ENCODE assay signal across 8 mouse cellular contexts in genomic region chr11:88973776-88974701, GRCm38 (mm10). TPM values are rescaled to one million over a fixed set of nuclear protein-coding genes. Genes with fewer than 3 reads are reported as not detected.
A peak's percentile ranks its signal among the peaks of the same experiment; 100 is the strongest.
DNase-seq lines count a peak whose midpoint lies in the region; ATAC-seq and TF ChIP-seq lines count a peak whose summit lies in the region.

No protein-coding gene starts in this region.

- peak; percentile 93 for DNase-seq in ES-CJ7 (ENCODE audit: low read depth, low spot score)
- peak; percentile 92 for DNase-seq in cerebellum, adult 11 months
- DNase-seq in forebrain, embryonic 14.5 days (ENCODE audit: low spot score) = peak; percentile 98
- peak; percentile 80 for DNase-seq in heart, postnatal 25 days (ENCODE audit: low spot score)
- peak; percentile 93 to 97 for DNase-seq in layer of hippocampus, adult 18-20 months (ENCODE audit: low spot score in 2 of 2)
- DNase-seq in lung, adult 2 months = peak; percentile 91
- peak; percentile 81 to 83 for DNase-seq in thymus, adult 18-20 months

- H3K9me3 ChIP-seq in forebrain, embryonic 14.5 days (replicated peaks; ENCODE audit: control insufficient read depth, low read length) = no peaks in the 10 kb centered on the region

- peak overlapping the region; percentile 82 for H3K9ac ChIP-seq in forebrain, embryonic 14.5 days (ENCODE audit: low read length)

- H3K36me3 ChIP-seq in forebrain, embryonic 14.5 days (ENCODE audit: control insufficient read depth, insufficient read depth, low read length) = no peaks in the 10 kb centered on the region

- peak; percentile 60; the same call in 1 of the 2 replicates for TF ChIP-seq POLR2A in lung, adult 2 months (IDR thresholded peaks at IDR 0.05; ENCODE audit: borderline replicate concordance, extremely low read depth, low read depth, low read length)

- peak overlapping the region; percentile 72 for H3K4me3 ChIP-seq in forebrain, embryonic 14.5 days (ENCODE audit: low read depth, low read length)
- peak overlapping the region; percentile 79 for H3K4me3 ChIP-seq in lung, adult 2 months (replicated peaks; ENCODE audit: extremely low read depth, low read depth, low read length)

- no peaks in the 10 kb centered on the region for H3K27me3 ChIP-seq in forebrain, embryonic 14.5 days (replicated peaks; ENCODE audit: control insufficient read depth, insufficient read depth, low read length)

- peak overlapping the region; percentile 91 for H3K27ac ChIP-seq in forebrain, embryonic 14.5 days (ENCODE audit: low read depth, low read length)

- H3K4me1 ChIP-seq in forebrain, embryonic 14.5 days (ENCODE audit: control insufficient read depth, insufficient read depth, low read length) = no peaks in the 10 kb centered on the region
- peaks cover 3% of the 10 kb centered on the region; the same call in 1 of the 2 replicates for H3K4me1 ChIP-seq in lung, adult 2 months (ENCODE audit: control insufficient read depth, insufficient read depth, low read length)

- 1% methylated on average over 62 of the region's 62 CpGs for WGBS in forebrain, embryonic 14.5 days
- WGBS in lung, adult 2 months = 2% methylated on average over 62 of the region's 62 CpGs

- peak; percentile 92 for ATAC-seq in forebrain, embryonic 14.5 days
- peak; percentile 79 for ATAC-seq in neutrophil, adult 5-6 weeks (ENCODE audit: extremely low read depth, insufficient number of reproducible peaks, low FRiP score, poor library complexity, severe bottlenecking)

- intact Hi-C loops in heart, postnatal 25 days (cut with DNase I) = loop anchor here (5.0 kb wide), 1 partner anchor 127 kb away; no protein-coding TSS in a partner anchor

- peak; percentile 62 for TF ChIP-seq CTCF in lung, adult 2 months (IDR thresholded peaks at IDR 0.05; ENCODE audit: insufficient read depth, low read length)

- H3K4me2 ChIP-seq in forebrain, embryonic 14.5 days (ENCODE audit: low read length) = peak overlapping the region; percentile 74

RNA-seq across cellular contexts. Expression of gene Coil, which starts 4.0 kb away (rescaled TPM):
- 17.1 and 18.2 TPM in 2 replicates for polyA plus RNA-seq in forebrain, embryonic 14.5 days (2014; fragmentation: Nextera tagmentation; extraction: Ambion mirVana)
- 1 to 10 TPM; 4.6 to 4.9 TPM for total RNA-seq in heart, postnatal 25 days (2021)
- 10 to 100 TPM; 20.5 to 21.1 TPM for total RNA-seq in layer of hippocampus, adult 18-20 months (2021)
- 3.5 and 4.0 TPM in 2 replicates for polyA plus RNA-seq in lung, adult 2 months (2012; rRNA removed)
- total RNA-seq in neutrophil, adult 5-6 weeks (2017) = 6.5 and 7.8 TPM in 2 replicates

RNA-seq across cellular contexts. Expression of gene Elobl, which starts 7.3 kb away (rescaled TPM):
- polyA plus RNA-seq in forebrain, embryonic 14.5 days (2014; fragmentation: Nextera tagmentation; extraction: Ambion mirVana) = not detected in 2 replicates
- not detected for total RNA-seq in heart, postnatal 25 days (2021)
- total RNA-seq in layer of hippocampus, adult 18-20 months (2021) = not detected
- 0.97 and 1.3 TPM in 2 replicates for polyA plus RNA-seq in lung, adult 2 months (2012; rRNA removed)
- total RNA-seq in neutrophil, adult 5-6 weeks (2017) = not detected in 2 replicates

RNA-seq across cellular contexts. Expression of gene Scpep1, which starts 18.8 kb away (rescaled TPM):
- 31.4 and 36.8 TPM in 2 replicates for polyA plus RNA-seq in forebrain, embryonic 14.5 days (2014; fragmentation: Nextera tagmentation; extraction: Ambion mirVana)
- total RNA-seq in heart, postnatal 25 days (2021) = 10 to 100 TPM; 16.8 to 20.3 TPM
- 10 to 100 TPM; 13.9 to 16.3 TPM for total RNA-seq in layer of hippocampus, adult 18-20 months (2021)
- polyA plus RNA-seq in lung, adult 2 months (2012; rRNA removed) = 17.7 and 28.1 TPM in 2 replicates
- total RNA-seq in neutrophil, adult 5-6 weeks (2017) = 31.9 and 40.1 TPM in 2 replicates

RNA-seq across cellular contexts. Expression of gene Trim25, which starts 25.1 kb away (rescaled TPM):
- 2.8 and 3.1 TPM in 2 replicates for polyA plus RNA-seq in forebrain, embryonic 14.5 days (2014; fragmentation: Nextera tagmentation; extraction: Ambion mirVana)
- total RNA-seq in heart, postnatal 25 days (2021) = 10 to 100 TPM; 20.5 to 22.7 TPM
- total RNA-seq in layer of hippocampus, adult 18-20 months (2021) = 1 to 10 TPM; 3.6 to 3.7 TPM
- 51.5 and 52.9 TPM in 2 replicates for polyA plus RNA-seq in lung, adult 2 months (2012; rRNA removed)
- 97.7 and 107 TPM in 2 replicates for total RNA-seq in neutrophil, adult 5-6 weeks (2017)

Comparison
In these comparisons a context has a peak if more than half of its experiments do, and no peak if none do; other contexts are left out.
1. Peak in every context shown above with its lines: DNase-seq, ATAC-seq, H3K4me3 ChIP-seq and H3K27ac ChIP-seq.